Comparison of ENCODE assay signal across 16 mouse cellular contexts in the genomic region with DNA sequence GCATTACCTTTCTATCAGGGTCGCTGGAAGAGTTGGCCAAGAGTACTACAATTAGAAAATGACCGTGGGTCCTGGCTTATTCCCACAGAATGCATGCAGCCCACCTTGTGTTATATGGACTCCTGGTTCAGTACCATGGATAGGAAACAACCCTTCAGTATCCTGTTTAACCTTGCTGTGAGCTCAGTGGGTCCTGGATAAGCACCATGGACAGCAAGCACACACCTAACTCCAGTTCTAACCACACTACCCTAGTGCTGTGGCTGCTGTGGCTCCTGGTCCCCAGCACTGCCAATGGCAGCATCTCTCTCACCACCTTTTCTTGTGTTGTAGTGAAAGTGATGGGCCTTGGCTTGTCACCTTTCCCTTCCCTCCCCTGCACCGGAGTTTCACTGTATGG.
DNase-seq lines count a peak whose midpoint lies in the region; ATAC-seq and TF ChIP-seq lines count a peak whose summit lies in the region.
"Had no signal": no experiment of that assay in that cellular context is flagged by ENCODE, and none has a peak within 500 bp of the region (broad histone marks: within the 10 kb centered on the region; RNA-seq: fewer than 3 reads in every experiment).

No protein-coding gene starts in this region.

- 64% methylated on average over 3 of the region's 3 CpGs for WGBS in heart, embryonic 16.5 days
- WGBS in kidney, adult 2 months, result 87% methylated on average over 3 of the region's 3 CpGs
- 68% methylated on average over 3 of the region's 3 CpGs for WGBS in hindbrain, embryonic 12.5 days

- H3K4me3 ChIP-seq in heart, embryonic 16.5 days (ENCODE audit: low read length), result no peak overlapping the region
- no peak overlapping the region for H3K4me3 ChIP-seq in kidney, adult 2 months (ENCODE audit: insufficient read depth, low read depth, low read length)
- no peak overlapping the region for H3K4me3 ChIP-seq in myocyte
- H3K4me3 ChIP-seq in hindbrain, embryonic 12.5 days, result no peak overlapping the region
- H3K4me3 ChIP-seq in left cerebral cortex, adult 2 months, result no peak overlapping the region
- H3K4me3 ChIP-seq: forebrain, embryonic 15.5 days; liver, embryonic 13.5 days had no signal

- no peak overlapping the region for H3K4me2 ChIP-seq in heart, embryonic 16.5 days (ENCODE audit: low read depth, low read length)
- no peak overlapping the region for H3K4me2 ChIP-seq in myocyte (ENCODE audit: low read depth)
- no peak overlapping the region for H3K4me2 ChIP-seq in hindbrain, embryonic 12.5 days (replicated peaks)
- H3K4me2 ChIP-seq: forebrain, embryonic 15.5 days; liver, embryonic 13.5 days had no signal

- no peak overlapping the region for H3ac ChIP-seq in myocyte (ENCODE audit: control insufficient read depth, insufficient read length)

- no peak for TF ChIP-seq CTCF in kidney, adult 2 months (conservative IDR thresholded peaks at IDR 0.05; ENCODE audit: insufficient read depth, insufficient read length, low read depth, low read length)
- TF ChIP-seq CTCF in left cerebral cortex, adult 2 months (IDR thresholded peaks at IDR 0.05), result no peak

- DNase-seq in heart, postnatal 25 days (ENCODE audit: low spot score), result no peak
- DNase-seq in kidney, postnatal 4 days, result peak; percentile 24 to 56
- no peak for DNase-seq in kidney, adult 2 months
- DNase-seq in forelimb bud, embryonic 11.5 days (ENCODE audit: low read depth, low spot score), result peak; percentile 67
- no peak for DNase-seq in left cerebral cortex, adult 2 months (ENCODE audit: extremely low spot score in 1 of 2, low spot score in 2 of 2)
- DNase-seq: B cell, adult 2 months; cerebellum, adult 8-10 months; gastrocnemius, postnatal 36 days; heart, postnatal 36 days; kidney, postnatal 25 days; liver, embryonic 13.5 days; lung, postnatal 4 days had no signal

- H3K27ac ChIP-seq in heart, embryonic 16.5 days (ENCODE audit: low read length), result no peak overlapping the region
- H3K27ac ChIP-seq in kidney, adult 2 months (ENCODE audit: insufficient read depth, low read depth, low read length), result no peak overlapping the region
- no peak overlapping the region for H3K27ac ChIP-seq in hindbrain, embryonic 12.5 days
- H3K27ac ChIP-seq in left cerebral cortex, adult 2 months, result no peak overlapping the region
- H3K27ac ChIP-seq: forebrain, embryonic 15.5 days; liver, embryonic 13.5 days had no signal

- H3K27me3 ChIP-seq in heart, embryonic 16.5 days (ENCODE audit: control insufficient read depth, insufficient read depth, low read length), result no peaks in the 10 kb centered on the region
- no peaks in the 10 kb centered on the region for H3K27me3 ChIP-seq in kidney, adult 2 months (replicated peaks; ENCODE audit: control insufficient read depth, insufficient read depth, low read length)
- no peaks in the 10 kb centered on the region for H3K27me3 ChIP-seq in myocyte (ENCODE audit: control insufficient read depth, insufficient read depth, insufficient read length)
- H3K27me3 ChIP-seq in hindbrain, embryonic 12.5 days, result no peaks in the 10 kb centered on the region
- H3K27me3 ChIP-seq: forebrain, embryonic 15.5 days; liver, embryonic 13.5 days had no signal

- peak; percentile 70 for ATAC-seq in heart, embryonic 16.5 days (replicated peaks; ENCODE audit: extremely low read depth, insufficient read depth, low FRiP score)
- ATAC-seq in hindbrain, embryonic 12.5 days (ENCODE audit: low FRiP score), result no peak
- ATAC-seq: forebrain, embryonic 15.5 days had no signal

- H3K9ac ChIP-seq in heart, embryonic 16.5 days (ENCODE audit: low read length), result no peak overlapping the region
- no peak overlapping the region for H3K9ac ChIP-seq in hindbrain, embryonic 12.5 days
- H3K9ac ChIP-seq: forebrain, embryonic 15.5 days; liver, embryonic 13.5 days had no signal

- H3K79me2 ChIP-seq in myocyte (ENCODE audit: control insufficient read depth, insufficient read depth), result no peaks in the 10 kb centered on the region

- no peak for TF ChIP-seq POLR2A in kidney, adult 2 months (IDR thresholded peaks at IDR 0.05; ENCODE audit: low read depth, low read length)
- no peak for TF ChIP-seq POLR2A in myocyte (IDR thresholded peaks at IDR 0.05; ENCODE audit: insufficient read length, low read depth)

- intact Hi-C loops in heart, postnatal 25 days (cut with DNase I), result no loop called here
- intact Hi-C loops in left cerebral cortex, adult 2 months (cut with DNase I), result no loop called here

- H3K9me3 ChIP-seq in heart, embryonic 16.5 days (replicated peaks; ENCODE audit: control insufficient read depth, low read length), result no peaks in the 10 kb centered on the region
- H3K9me3 ChIP-seq in hindbrain, embryonic 12.5 days (replicated peaks), result no peaks in the 10 kb centered on the region
- H3K9me3 ChIP-seq: forebrain, embryonic 15.5 days; liver, embryonic 13.5 days had no signal

- no peaks in the 10 kb centered on the region; the same call in 1 of the 2 replicates for H3K36me3 ChIP-seq in heart, embryonic 16.5 days (ENCODE audit: control insufficient read depth, insufficient read depth)
- H3K36me3 ChIP-seq in kidney, adult 2 months (ENCODE audit: control insufficient read depth, insufficient read depth, low read length), result no peaks in the 10 kb centered on the region
- H3K36me3 ChIP-seq in myocyte (ENCODE audit: control insufficient read depth, insufficient read depth), result no peaks in the 10 kb centered on the region
- 0 out of 2 replicates have a peak, but pooled peaks cover 3% of the 10 kb centered on the region for H3K36me3 ChIP-seq in hindbrain, embryonic 12.5 days
- H3K36me3 ChIP-seq: forebrain, embryonic 15.5 days; liver, embryonic 13.5 days had no signal

- no peaks in the 10 kb centered on the region for H3K4me1 ChIP-seq in heart, embryonic 16.5 days (ENCODE audit: control insufficient read depth, insufficient read depth, low read length)
- H3K4me1 ChIP-seq in kidney, adult 2 months (ENCODE audit: control insufficient read depth, insufficient read depth, low read length), result no peaks in the 10 kb centered on the region
- H3K4me1 ChIP-seq in hindbrain, embryonic 12.5 days, result peaks cover 4% of the 10 kb centered on the region; the same call in 1 of the 2 replicates
- H3K4me1 ChIP-seq: forebrain, embryonic 15.5 days; liver, embryonic 13.5 days had no signal

TF ChIP-seq in myocyte, 11 proteins besides CTCF, POLR2A, EP300 and RAD21:
- TF ChIP-seq REST (IDR thresholded peaks at IDR 0.05; ENCODE audit: insufficient read depth, insufficient read length) (peak; percentile 61), TCF3 (IDR thresholded peaks at IDR 0.05; ENCODE audit: insufficient read length, low read depth) (no peak)

Comparison
In these comparisons a context has a peak if more than half of its experiments do, and no peak if none do; other contexts are left out.
1. DNase-seq: peak in kidney, postnatal 4 days (2 of 2) and forelimb bud, embryonic 11.5 days (single experiment); none in heart, postnatal 25 days (single experiment), kidney, adult 2 months (single experiment) and left cerebral cortex, adult 2 months (0 of 2).